Mouse (Mus musculus) bone marrow, adult 2 months (tissue): Measurements from ENCODE around the gene Brpf1.

Experiments
- CTCF ChIP-seq: fragments of 200-500 bp; IDR thresholded peaks from 2 replicates; pipeline ENCODE4 v1.5.1; 2011; ENCODE audit warnings: low read length, control low read depth; ENCODE audit not compliant: control insufficient read depth, insufficient read depth
- POLR2A ChIP-seq: fragments of 200-500 bp; IDR thresholded peaks from 2 replicates; pipeline ENCODE4 v1.6.1; 2011; ENCODE audit warnings: low read depth, mild to moderate bottlenecking, control low read depth, low read length, borderline replicate concordance; ENCODE audit not compliant: control insufficient read depth

GRCm38 (mm10) chr6:113266996-113267655 is 39.8 kb upstream of the Brpf1 start:
- TF ChIP-seq POLR2A (no peak), CTCF (no peak)
